Mouse (Mus musculus) gastrocnemius, postnatal 10 days (tissue): ENCODE data around the gene Sez6. TPM values are rescaled to one million over a fixed set of nuclear protein-coding genes. Genes with fewer than 3 reads are reported as not detected.

ENCODE experiments used
- DNase-seq: peaks from one replicate; pipeline ENCODE4 v3.0.0; 2021; ENCODE audit warnings: mixed read lengths
- total RNA-seq, 2 experiments: library from RNA; stranded (reverse); gene quantifications; 2 replicates each; pipeline ENCODE4 v1.2.3; 2021

Gene Sez6
- total RNA-seq, 2 experiments from 2014 or later: 0.54 to 0.70 TPM

DNA sequence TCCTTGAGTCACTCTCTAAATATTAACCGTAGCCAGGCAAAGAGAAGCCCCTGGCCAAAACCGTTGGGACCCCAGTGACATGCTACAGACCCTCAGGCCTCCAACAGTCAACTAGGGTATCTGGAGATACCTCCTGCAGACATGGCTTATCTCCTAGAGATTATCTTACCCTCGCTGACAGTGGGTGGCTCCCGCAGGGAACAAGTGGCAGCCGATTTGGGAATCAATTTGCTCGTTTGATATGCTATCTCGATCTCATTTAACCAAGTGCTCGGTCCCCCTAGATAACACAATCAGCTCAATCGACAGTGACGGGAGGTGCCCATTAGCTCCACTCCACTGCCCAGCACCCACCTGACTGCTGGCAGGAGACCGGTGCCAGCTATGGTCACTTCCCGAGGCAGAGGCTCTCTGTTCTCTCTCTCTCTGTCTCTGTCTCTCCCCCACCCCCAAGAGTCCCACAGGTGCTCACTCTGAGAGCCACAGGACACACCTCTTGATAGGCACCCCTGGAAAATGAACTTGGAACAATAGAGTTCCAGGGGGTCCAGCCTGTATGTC, 19.6 kb downstream of the Sez6 start:
- no peak for DNase-seq

DNA sequence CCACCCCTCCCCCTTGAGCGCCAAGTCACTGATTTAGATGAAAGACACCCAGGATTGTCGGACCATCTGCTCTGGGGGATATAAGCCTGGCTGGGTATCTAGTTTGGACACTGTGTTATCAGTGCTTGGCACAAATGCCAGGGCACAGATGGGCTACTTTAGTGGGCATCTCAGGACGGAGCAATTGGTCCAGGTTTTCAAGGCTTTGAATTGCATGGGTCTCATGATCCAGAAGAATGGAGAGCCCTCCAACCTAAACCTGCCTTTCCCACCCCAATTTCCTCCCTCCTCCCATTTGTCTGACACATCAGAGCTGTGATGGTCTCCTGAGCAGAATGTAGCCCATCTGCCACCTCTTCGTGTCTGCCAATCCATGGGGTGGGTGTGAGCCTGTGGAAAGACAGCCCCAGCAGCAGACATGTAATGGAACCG, 20.2 kb downstream of the Sez6 start:
- DNase-seq: no peak

DNA sequence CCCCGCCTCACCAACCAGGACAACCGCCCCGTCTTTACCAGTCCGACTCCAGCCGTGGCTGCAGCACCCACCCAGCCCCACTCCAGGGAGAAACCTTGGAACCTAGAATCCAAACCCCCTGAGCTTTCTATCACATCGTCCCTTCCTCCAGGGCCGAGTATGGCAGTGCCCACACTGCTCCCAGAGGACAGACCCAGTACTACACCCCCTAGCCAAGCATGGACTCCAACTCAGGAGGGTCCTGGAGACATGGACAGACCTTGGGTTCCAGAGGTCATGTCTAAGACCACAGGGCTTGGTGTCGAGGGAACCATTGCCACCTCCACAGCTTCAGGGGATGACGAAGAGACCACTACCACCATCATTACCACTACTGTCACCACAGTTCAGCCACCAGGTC, 23.1 kb downstream of the Sez6 start:
- DNase-seq: no peak

DNA sequence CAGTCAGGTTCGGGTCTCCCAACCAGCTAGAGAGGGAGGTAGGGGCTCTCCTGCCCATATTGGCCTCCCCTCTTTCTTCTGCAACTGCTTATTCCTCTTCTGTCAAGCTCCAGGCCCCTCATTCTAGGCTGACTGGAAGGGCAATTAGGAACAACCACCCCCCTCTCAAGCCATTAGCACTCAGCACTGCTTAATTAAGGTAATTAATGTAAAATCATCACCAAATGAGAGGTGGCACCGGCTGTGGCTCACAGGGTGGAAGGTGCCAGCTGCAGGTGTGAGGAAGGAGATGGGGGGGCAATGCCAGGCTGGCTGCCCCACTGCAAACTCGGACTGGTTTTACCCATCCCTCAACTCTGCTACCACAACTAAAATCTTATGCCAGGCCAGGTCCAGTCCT, 25.8 kb downstream of the Sez6 start:
- DNase-seq: no peak

DNA sequence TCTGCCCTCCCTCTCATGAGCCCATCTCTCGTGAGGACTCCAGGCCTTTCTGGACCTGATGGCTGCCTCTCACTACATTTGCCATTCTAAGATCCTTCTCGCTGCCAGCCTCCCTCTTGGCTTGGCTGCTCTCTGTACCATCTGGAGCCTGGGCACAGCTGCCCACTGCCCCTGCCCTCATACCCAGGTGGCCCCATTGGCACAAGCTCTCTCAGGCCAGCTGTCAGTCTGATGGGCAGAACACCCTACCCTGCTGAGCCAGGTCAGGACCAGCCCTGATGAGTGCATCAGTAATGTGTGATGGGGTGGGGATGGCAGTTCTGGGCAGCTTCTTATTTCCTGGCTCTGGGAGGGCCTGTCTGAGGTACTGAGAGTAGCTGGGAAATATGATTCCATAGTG, 27.7 kb downstream of the Sez6 start:
- no peak for DNase-seq

DNA sequence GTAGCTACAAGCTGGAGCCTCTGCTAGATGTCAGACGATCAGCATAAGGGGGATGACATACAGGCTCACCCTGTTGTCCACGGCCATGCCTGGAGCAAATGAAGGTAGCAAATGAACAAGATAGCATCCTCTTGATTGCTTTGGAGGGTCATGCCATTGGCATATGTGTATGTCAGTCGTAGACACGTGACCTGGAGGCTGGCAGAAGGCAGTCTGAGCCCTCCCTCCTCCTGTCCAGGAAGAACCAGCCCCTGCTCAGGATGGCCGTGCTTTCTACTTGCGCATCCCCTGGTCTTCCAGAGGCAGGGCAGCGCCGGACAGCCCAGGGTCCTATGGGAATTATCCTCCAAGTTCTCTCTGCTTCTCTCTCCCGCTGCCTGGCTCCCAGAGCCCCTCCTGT, 28.3 kb downstream of the Sez6 start:
- no peak for DNase-seq

DNA sequence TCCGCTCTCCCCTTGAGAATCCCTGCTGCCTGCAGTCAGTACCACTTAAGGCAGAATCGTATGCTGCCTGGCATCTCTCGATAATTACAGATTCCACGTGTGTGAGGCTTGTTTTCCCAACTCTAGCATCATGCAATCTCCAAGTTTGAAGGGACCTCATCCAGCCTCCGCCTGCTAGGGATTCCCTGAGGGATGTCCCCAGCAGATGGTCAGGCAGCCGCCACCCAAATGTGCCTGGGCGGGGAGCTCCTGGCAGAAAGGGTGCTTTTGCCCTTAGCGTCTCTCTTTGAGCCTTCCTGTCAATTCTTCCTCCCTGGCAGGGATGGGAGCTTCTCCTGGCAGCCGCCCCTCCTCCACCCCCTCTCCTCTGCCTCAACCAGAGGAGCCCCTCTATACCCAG, 29.6 kb downstream of the Sez6 start:
- DNase-seq: no peak

DNA sequence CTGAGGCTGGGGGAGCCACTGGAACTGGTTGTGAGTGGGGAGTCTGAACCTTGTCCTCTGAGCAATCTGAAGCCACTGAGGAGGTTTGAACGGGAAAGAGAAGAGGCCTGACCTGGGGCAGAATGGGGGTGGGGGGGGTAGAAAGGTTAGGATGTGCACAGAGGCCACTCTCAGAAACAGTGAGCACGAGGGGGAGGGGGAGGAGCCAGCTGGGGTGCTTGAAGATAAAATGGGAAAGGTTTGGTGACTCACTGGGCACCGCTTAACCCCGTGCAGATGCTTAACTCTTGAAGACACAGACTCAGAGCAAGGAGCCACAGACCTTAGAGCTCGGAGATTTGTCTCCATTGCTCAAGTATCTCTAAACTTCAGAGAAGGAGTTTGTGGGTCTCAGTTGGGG, 30.3 kb downstream of the Sez6 start:
- no peak for DNase-seq

DNA sequence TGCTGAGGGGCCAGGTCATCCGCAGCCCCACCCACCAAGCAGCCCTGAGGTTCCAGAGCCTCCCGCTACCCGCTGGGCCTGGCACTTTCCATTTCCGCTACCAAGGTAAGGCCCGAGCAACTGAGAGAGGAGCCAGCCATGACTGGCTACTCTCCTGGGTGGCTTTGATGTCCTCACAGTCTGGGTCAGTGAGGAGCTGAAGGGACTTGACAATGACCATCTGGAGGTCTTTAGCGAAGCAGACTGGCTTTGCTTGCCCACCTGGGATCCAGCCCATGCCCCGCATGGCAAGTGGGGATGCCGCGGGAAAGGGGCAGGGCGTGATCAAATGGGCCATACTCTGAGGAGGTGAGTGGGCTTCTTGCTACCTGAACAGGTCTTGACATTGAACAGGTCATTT, 32.3 kb downstream of the Sez6 start:
- DNase-seq: no peak

DNA sequence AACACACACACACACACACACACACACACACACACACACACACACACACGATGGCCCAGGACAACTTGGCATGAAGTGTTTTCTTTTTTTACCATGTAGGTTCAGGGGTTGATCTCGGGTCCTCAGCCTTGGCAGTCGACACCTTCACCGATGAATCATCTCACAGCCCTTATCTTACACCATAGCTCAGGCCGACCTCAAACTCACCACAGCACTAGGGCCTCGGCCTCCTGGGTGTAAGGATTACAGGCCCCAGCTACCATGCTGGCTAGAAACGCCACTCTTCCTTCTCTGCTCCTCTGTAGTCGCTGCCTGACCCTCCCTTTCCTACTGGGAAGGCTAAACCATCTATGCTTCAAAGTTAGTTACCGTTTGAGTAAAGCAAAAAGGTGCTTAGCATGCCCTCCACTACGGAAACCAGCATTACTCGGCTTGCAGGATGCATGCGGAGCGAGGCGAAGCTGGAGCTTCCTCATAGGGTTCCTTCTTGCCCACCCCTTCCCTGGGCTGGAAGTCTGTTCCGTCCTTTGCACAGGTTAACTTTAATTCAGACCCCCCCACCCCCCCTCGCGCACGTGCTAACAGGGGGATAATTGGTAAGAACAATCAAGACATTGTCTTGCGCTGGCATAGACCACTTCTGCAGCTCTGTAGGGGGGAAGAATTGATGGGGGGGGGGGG, 34.0 kb downstream of the Sez6 start:
- no peak for DNase-seq

DNA sequence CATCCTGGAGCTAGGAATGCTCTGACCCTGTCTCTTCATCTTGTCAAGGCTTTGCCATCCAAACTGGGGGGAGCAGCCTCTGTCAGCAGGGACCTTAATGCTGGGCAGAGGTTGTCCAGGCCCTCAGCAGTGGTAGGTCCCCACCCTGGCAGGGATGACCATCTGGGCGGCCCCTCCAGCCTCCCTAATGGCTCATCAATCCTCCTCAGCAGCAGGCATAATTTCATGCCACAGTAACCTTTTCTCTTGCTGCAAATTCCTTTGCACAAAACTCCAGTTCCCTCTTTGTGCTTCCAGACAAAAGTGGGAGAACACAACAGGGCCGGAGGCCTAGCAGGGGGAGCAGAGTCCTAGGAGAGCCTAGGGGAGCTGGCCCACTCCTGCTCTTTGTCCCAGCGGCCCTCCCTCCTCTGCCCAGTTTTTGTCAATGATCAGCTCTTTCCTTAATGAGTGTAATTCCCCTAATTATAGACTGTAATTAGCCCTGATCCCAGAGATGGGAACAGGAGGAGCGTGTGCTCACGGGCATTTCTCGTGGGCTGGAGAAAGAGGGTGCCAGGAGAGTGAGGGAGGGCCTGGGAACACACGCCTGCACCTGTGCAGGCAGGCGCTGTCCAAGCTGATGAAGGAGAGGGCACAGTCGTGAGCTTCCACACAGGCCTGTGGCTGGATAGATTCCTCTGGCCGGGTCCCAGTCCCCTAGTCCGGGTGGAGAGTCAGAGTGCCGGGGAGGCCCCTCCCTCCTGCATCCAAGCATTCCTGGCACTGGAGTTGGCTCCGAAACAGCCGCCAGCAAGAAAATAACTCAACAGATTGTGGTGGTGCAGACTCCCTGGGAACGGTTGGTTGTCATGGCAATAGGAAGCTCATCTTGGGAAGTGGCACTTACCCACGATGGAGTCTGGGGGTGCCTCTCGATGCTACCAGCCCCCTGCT, 34.8 kb downstream of the Sez6 start:
- DNase-seq: peak; percentile 29

DNA sequence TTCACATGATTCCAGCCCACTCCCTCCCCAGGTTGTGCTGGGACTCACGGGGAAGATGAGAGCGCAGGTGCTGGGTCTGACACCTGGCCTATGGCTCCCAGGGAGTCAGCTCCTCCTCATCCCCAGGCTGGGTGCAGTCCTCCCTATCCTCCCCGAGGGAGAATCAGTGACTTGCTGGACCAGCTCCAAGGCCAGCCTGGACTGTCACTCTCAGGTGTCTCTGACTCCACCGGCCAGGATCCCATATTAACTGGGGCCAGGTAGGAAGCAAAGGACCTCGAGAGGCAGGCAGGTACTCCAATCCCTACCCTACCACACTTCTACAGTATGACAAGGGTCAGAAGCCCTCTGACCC, 35.4 kb downstream of the Sez6 start:
- DNase-seq: no peak

DNA sequence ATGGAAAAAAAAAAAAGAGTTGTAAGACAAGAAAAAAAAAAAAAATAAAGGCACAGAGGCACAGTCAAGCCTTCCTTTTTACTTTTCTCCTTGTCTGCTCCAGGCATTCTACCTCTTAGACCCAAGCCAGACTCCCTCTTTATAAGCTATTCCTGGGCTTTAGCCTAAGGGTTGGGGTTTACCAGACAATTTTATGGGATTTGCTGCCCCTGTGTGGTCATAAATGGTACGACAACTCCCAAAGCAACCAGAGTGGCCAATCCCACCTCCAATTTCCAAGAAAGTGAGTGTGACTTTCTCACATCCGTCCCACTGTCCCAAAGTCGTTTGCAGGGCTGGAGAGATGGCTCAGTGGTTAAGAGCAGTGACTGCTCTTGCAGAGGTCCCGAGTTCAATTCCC, 36.5 kb downstream of the Sez6 start:
- peak; percentile 66 for DNase-seq

DNA sequence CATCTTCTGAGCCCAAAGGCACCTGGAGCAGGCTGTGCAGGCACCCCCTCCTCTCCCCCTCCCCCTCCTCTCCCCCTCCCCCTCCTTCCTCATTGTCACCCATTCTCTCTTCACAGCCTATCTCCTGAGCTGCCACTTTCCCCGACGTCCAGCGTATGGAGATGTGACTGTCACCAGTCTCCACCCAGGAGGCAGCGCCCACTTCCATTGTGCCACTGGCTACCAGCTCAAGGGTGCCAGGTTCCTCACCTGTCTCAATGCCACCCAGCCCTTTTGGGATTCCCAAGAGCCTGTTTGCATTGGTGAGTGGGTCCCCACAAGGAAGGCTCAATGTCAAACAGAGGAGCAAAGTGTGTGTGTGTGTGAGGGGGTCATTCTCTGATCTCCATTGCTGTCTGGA, 38.2 kb downstream of the Sez6 start:
- no peak for DNase-seq

DNA sequence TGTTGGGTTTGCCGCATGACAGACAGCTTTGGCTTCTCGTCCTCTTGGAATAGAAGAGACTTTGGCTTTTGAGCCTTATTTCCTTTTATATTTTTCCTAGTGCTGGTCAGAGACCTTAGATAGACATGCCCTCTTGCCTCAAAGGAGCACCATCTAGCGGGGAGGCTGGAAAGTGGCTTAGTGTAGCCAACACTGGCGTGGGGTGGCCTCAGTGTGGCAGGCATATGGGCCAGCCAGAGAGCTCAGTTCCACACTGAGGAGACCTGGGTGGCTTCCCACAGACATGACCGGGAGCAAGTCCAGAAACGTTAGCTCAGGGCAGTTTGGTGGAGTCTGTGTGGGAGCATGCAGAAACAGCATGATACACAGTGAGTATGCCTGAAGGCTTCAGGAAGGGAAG, 40.1 kb downstream of the Sez6 start:
- DNase-seq: no peak

DNA sequence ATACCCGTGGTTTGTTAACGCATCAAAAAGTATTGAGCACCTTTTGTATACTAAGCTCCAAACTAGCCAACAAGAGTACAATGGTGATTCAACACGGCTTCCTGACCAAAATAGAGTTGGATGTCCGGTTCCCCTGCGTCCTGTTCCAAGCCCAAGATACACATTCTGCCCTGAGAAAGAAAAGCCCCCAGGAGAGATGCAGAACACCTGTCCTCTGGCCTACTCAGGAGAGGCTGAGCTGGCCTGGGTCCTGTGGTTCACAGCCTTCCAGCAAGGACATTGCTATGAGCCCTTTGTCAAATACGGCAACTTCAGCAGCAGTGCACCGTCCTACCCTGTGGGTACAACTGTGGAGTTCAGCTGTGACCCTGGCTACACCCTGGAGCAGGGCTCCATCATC, 42.9 kb downstream of the Sez6 start:
- DNase-seq: no peak

DNA sequence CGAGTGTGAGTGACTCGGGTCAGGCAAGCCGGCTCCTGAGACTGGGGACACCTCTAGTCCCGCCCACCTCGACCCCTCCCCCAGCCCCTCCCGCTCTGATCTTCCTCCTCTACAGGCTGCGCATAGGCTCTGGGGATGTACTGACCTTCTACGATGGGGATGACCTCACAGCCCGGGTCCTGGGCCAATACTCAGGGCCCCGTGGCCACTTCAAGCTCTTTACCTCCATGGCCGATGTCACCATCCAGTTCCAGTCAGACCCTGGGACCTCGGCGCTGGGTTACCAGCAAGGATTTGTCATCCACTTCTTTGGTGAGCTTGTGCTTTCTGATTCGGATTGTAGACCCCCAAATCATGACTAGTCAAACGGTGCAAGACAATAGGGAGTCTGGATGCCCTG, 43.7 kb downstream of the Sez6 start:
- no peak for DNase-seq

DNA sequence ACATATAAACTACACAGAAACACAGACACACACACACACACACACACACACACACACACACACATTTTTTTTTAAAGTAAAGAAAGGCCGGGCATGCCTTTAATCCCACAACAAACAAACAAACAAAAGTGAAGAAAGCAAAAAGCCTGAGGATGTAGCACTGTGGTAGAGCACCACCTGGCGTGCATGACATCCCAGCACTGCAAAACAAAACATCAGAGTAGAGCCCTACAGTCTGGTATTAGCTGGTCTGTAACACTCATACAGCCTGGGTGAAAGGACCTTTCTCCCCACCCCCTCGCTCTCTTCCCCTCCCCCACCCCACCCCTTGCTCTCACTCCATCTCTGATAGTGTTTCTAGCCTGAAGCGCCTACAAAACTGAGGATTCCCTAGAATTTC, 45.3 kb downstream of the Sez6 start:
- DNase-seq: no peak

DNA sequence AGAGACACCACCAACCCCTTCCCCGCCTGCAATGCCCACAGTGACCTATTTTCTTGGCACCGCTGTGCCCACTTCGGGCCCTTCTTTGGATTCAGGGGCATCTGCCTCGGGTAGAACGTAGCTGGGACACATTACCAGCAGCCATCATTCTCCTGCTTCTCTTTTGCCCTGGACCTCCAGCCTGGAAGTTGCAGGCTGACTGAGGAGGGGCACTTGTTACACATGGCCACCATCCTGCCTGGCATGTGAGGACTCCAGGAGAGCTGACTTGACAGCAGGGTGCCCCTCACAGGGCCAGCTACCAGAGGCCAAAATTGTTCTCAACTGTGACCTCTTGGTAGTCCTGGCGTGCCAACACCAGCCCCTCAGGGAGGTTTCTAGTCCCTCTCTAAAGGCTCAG, 47.6 kb downstream of the Sez6 start:
- DNase-seq: no peak

DNA sequence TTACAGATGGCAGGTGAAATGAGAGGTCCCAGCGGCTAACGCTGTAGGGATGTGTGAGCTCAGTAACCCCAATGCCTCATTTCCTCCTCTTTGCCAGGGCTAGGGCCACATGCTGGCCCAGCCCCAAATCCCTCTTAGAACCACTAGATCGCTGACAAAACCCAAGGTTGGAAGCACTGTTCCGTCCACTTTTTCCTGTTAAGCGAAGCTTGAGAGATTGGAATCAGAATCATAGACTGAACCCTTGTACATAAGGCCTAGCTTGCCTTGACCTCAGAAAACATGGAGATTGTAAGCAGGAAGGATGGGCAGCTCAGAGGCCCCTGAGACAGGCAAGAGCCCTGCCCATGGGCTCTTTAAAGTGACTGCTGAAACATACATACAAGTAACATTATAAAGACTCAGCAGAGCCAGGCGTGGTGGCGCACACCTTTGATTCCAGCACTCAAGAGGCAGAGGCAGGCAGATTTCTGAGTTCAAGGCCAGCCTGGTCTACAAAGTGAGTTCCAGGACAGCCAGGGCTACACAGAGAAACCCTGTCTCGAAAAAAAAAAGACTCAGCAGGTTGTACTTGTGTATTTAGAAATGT, 48.7 kb downstream of the Sez6 start:
- no peak for DNase-seq

DNA sequence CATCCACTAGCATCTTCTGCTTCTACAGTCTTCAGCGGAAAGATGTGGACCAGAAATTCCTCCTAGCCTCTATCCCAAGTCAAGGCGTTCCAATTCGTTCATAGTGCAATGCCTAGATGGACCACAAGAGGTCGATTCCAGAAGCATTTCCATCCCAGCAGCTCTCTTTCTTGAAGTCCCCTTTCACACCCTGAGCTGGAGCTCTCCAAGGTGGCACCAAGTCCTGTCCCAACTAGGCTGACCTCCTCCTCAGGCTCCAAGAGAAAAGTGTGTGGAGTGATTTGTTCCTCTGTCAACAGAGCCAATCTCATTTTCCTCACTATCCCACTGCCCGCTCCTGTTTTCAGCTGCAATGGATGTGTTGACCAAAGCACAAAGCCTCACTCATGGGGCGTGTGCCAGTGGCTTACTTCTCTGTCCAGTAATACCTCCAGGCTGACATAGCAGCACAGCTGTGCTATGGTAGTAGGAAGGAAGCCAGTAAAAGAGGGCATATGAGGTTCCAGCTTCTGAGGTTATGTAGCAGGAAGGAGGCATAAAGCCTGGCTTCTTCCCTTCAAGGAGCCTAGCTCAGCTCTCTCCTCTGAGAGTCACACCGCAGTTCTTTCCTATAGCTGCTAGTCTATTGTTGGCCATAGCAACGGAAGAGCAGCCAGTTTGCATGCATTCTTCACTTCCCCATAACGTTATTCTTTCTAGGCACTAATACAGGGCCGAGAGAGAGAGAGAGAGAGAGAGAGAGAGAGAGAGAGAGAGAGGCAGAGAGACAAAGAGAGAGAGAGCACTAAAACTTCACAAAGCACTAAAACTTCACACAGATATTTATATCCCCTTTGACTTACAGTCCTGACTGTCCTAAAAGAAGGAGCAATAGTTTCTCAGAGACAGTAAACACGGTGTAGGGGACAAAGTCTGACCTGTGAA, 49.9 kb downstream of the Sez6 start:
- DNase-seq: peak; percentile 36
